Mouse (Mus musculus) ES-Bruce4 (cell line): ENCODE data around the gene Zdhhc5. TPM values are rescaled to one million over a fixed set of nuclear protein-coding genes. Genes with fewer than 3 reads are reported as not detected.

Experiments used
- H3K27ac ChIP-seq: 2 replicates; pipeline ENCODE4 v1.5.1; 2012; ENCODE audit warnings: low read length, inconsistent platforms; ENCODE audit not compliant: insufficient read depth
- H3K27me3 ChIP-seq: 2 replicates; pipeline ENCODE4 v1.6.1; 2012; ENCODE audit warnings: mild to moderate bottlenecking, low read length, inconsistent platforms; ENCODE audit not compliant: control insufficient read depth, poor library complexity, insufficient read depth, severe bottlenecking
- H3K36me3 ChIP-seq: 2 replicates; pipeline ENCODE4 v1.6.1; 2012; ENCODE audit warnings: inconsistent platforms, mild to moderate bottlenecking, low read length, moderate library complexity; ENCODE audit not compliant: control insufficient read depth, poor library complexity, insufficient read depth, severe bottlenecking
- H3K4me1 ChIP-seq: one replicate; pipeline ENCODE4 v1.8.1; 2011; ENCODE audit warnings: low read length; ENCODE audit not compliant: control insufficient read depth, insufficient read depth
- H3K4me3 ChIP-seq: 2 replicates; pipeline ENCODE4 v1.5.1; 2011; ENCODE audit warnings: low read depth, mild to moderate bottlenecking, low read length
- H3K9ac ChIP-seq: 2 replicates; pipeline ENCODE4 v1.6.1; 2012; ENCODE audit warnings: low read depth, mild to moderate bottlenecking, inconsistent platforms; ENCODE audit not compliant: poor library complexity, severe bottlenecking
- H3K9me3 ChIP-seq: replicated peaks from 2 replicates; pipeline ENCODE4 v1.6.1; 2012; ENCODE audit warnings: mild to moderate bottlenecking, low read length, inconsistent platforms; ENCODE audit not compliant: control insufficient read depth, poor library complexity, insufficient read depth, severe bottlenecking
- CTCF ChIP-seq: IDR thresholded peaks from one replicate; pipeline ENCODE4 v1.8.1; 2011; ENCODE audit warnings: low read depth, low read length
- EP300 ChIP-seq: IDR thresholded peaks from 2 replicates; pipeline ENCODE4 v1.6.1; 2011; ENCODE audit warnings: low read depth, low read length; ENCODE audit not compliant: insufficient read depth
- POLR2A ChIP-seq: IDR thresholded peaks from one replicate; pipeline ENCODE4 v1.8.1; 2011; ENCODE audit warnings: low read length; ENCODE audit not compliant: insufficient read depth
- polyA plus RNA-seq: library from polyadenylated mRNA; stranded (reverse); fragments of >200 nt; gene quantifications from 2 replicates; pipeline ENCODE4 v1.2.4, GENCODE M21; 2011; ENCODE audit warnings: low read depth; ENCODE audit not compliant: missing spikeins, insufficient read depth, insufficient read length

The Zdhhc5 gene
- polyA plus RNA-seq, 1 experiment, result 42.4 TPM

DNA sequence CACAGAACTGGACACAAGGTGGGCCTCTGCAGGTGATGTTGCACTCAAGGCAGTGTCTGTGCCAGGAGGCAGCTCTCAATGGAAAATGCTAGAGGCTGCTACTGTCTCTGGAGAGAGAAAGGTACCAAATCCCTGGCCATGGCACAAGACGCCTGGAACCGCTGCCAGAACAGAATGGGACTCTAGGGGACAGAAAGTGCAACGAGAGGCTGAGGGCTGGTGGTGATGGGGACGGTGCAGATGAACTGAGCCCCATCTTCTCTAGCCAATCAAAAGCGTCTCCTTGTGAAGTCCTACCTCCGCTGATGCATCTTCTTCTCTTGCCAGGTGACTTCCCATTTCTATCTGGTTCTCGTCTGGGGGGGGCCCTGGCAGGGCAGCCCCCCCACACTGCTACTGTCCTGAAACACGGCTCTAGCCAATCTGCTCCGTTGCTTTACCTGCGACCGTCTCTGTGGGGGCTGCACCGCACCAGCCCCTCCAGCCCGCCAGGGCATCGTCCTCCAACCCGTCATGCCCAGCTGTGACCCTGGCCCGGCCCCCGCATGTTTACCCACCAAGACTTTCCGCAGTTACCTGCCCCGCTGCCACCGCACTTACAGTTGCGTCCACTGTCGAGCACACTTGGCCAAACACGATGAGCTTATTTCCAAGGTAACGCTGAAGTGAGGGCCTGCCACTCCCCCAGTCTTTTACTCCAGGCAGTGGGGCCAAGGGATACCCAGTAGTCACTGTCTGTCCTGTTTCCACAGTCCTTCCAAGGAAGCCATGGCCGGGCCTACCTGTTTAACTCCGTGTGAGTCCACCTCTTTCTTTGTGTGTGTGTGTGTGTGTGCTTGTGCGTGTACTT is 21.6 kb upstream of the Zdhhc5 start:
- H3K4me1 ChIP-seq, result no peaks in the 10 kb centered on the region
- H3K9ac ChIP-seq, result no peak overlapping the region

DNA sequence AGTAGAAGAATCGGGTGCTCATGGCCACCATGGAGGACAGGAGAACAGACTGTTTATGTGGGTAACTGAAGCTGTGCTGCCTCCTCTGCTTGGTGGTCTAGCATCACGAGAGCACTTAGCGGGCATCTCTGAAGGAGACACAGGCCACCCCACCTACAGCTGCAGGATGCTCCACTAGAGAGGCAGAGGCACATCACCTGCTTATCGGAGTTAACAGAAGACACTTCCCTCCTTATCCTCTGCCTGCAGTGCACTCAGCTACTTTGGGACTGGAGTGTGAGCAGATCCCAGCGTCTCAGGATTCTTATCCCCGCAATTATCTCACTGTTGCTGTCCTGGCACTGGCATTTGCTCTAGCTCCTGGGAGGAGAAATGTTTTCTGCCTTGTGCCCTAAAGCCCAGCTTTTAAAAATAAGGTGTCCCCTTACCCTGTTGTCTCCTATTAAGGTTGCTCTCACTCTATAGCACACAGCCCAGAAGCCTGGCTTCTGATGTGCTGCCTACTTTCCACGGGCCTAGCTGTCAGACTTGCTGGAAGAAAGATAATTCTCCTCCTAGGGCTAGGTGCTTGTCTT is 20.5 kb upstream of the Zdhhc5 start:
- no peak overlapping the region for H3K27ac ChIP-seq
- no peaks in the 10 kb centered on the region for H3K27me3 ChIP-seq
- no peak overlapping the region for H3K9ac ChIP-seq
- TF ChIP-seq EP300, result no peak
- H3K4me3 ChIP-seq, result no peak overlapping the region
- no peaks in the 10 kb centered on the region for H3K9me3 ChIP-seq
- H3K4me1 ChIP-seq, result no peaks in the 10 kb centered on the region
- peaks cover 3% of the 10 kb centered on the region; the same call in 1 of the 2 replicates for H3K36me3 ChIP-seq

More for the DNA sequence above, 21.6 kb upstream of the Zdhhc5 start:
- peaks cover 4% of the 10 kb centered on the region for H3K36me3 ChIP-seq
- no peaks in the 10 kb centered on the region for H3K27me3 ChIP-seq
- H3K9me3 ChIP-seq, result no peaks in the 10 kb centered on the region
- no peak overlapping the region for H3K27ac ChIP-seq
- TF ChIP-seq CTCF (no peak), POLR2A (peak; percentile 23)
- H3K4me3 ChIP-seq, result no peak overlapping the region

DNA sequence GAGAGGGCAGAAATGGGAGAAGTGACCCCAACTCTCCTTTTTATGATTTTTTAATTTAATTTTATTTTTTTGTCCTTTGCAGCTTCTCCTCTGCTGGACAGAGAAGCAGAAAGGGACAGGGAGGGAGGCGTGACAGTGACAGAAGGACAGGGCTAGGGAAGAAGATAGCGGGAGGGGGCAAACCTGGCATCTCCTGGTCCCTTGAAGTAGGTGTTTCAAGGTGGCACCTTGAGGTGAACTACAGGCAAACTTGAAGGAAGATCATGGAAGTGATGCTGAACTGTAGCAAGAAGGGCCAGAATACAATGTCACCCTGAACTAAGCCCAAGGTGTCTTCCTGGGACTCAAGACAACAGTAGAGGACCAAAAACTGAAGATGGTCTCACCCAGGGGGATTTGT is 19.9 kb upstream of the Zdhhc5 start:
- no peaks in the 10 kb centered on the region; the same call in 1 of the 2 replicates for H3K36me3 ChIP-seq
- TF ChIP-seq POLR2A (no peak), EP300 (no peak), CTCF (no peak)
- H3K27me3 ChIP-seq, result no peaks in the 10 kb centered on the region
- H3K9ac ChIP-seq, result no peak overlapping the region
- H3K27ac ChIP-seq, result no peak overlapping the region
- no peaks in the 10 kb centered on the region for H3K4me1 ChIP-seq
- H3K4me3 ChIP-seq, result no peak overlapping the region; the same call in 1 of the 2 replicates
- H3K9me3 ChIP-seq, result no peaks in the 10 kb centered on the region

DNA sequence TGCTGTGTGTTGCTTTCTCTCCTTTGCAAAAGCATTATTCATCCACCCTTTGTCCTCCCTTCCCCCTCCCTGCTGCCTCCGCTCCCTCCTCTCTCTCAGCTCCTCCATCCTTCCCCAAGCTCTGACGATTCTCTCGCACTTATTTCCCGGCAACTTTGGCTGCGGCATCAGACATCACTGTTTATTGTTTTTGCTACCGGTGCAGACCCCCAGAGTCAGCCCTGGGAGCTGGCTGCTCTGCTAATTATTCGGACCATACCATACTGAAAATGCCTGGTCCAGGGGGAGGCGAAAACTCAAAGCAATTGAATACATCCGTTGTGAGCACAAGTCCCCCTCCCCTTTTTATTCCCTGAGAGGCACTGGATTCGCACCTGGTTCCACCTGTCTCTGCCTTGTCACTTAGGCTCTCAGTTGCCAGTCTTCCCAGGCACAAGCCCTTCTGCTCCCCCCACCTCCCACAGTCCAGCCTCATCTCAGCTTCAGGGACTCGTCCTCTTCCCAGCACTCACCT is 19.4 kb upstream of the Zdhhc5 start:
- no peaks in the 10 kb centered on the region for H3K27me3 ChIP-seq
- H3K4me3 ChIP-seq, result peak overlapping the region; percentile 81
- TF ChIP-seq EP300 (0 out of 2 replicates have a peak, but pooled peaks have one; percentile 31), POLR2A (no peak), CTCF (no peak)
- H3K4me1 ChIP-seq, result no peaks in the 10 kb centered on the region
- H3K9ac ChIP-seq, result no peak overlapping the region
- no peak overlapping the region for H3K27ac ChIP-seq
- no peaks in the 10 kb centered on the region for H3K36me3 ChIP-seq
- no peaks in the 10 kb centered on the region for H3K9me3 ChIP-seq

DNA sequence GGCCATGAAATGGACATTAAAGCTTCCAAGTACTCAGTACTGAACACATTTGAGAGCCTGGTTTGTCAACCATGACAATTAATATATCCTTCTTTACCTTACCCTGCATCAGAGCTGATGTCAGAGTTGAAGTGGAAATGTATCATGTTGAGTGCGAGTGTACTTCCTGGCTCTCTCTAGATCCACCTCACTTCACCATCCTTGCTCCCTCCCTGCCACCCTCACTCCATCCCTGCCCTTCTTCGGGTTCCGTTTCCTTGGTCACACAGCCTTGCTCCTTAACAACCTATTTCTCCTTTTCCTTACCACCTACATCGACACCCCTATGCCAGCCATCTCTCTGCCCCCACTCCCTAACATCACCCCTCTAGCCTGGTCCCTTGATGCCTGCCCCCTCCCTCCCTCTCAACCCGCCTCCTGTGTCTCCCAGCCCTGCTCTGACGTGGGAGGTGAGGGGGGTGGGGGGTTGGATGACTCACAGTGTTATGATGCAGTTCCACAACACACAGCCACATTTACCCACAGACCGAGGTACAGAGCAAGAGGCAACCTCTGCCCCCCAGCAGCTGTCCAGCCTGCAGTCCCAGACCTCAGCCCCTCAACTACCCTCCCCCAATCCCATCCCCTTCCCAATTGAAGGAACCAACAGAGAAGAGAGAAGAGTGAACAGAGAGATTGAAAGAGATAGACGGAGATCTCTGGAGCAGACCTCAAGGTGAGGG is 18.8 kb upstream of the Zdhhc5 start, which contains the start of gene Ypel4:
TSS of gene Ypel4 (plus strand) at position 480 of the 722 bp plus-strand sequence.
- no peak for TF ChIP-seq EP300
- no peak for TF ChIP-seq CTCF
- TF ChIP-seq POLR2A, result no peak
- Histone ChIP-seq H3K27me3 (no peaks in the 10 kb centered on the region), H3K36me3 (no peaks in the 10 kb centered on the region), H3K4me1 (no peaks in the 10 kb centered on the region), H3K27ac (no peak within 1 kb of the TSS), H3K4me3 (peak within 1 kb of the TSS; percentile 81), H3K9ac (no peak within 1 kb of the TSS), H3K9me3 (no peaks in the 10 kb centered on the region)
